Mouse (Mus musculus) ovary, postnatal 10 days (tissue): Measurements from ENCODE around the gene Tmem8b.

Experiments
- DNase-seq: peaks from one replicate; pipeline ENCODE4 v3.0.0; 2022; ENCODE audit warnings: low spot score

Gene Tmem8b

DNA sequence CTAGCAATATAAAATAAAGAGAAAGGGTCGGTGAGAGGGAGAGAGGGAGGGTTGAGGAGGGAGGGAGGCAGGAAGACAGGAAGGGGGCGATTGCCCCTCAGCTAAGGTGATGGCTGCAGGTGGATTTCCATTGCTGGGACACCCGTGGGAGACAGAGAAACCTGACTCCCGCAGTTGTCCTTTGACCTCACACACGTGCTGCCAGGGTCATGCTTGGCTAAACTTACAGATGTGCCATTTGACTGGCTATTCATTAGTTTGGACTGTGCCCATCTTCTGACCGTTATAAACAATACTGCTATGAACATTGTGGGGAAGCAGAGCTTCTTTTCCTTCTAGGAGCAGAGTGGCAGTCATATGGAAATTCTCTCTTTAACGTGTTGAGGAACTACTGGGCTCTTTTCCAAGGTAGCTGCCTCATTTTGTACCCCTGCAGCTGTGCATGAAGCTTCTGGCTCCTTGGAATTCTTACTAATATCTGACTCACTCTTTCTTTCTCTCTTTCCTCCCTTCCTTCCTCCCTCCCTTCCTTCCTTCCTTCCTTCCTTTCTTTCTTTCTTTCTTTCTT, 45.0 kb downstream of the Tmem8b start:
- DNase-seq = no peak

DNA sequence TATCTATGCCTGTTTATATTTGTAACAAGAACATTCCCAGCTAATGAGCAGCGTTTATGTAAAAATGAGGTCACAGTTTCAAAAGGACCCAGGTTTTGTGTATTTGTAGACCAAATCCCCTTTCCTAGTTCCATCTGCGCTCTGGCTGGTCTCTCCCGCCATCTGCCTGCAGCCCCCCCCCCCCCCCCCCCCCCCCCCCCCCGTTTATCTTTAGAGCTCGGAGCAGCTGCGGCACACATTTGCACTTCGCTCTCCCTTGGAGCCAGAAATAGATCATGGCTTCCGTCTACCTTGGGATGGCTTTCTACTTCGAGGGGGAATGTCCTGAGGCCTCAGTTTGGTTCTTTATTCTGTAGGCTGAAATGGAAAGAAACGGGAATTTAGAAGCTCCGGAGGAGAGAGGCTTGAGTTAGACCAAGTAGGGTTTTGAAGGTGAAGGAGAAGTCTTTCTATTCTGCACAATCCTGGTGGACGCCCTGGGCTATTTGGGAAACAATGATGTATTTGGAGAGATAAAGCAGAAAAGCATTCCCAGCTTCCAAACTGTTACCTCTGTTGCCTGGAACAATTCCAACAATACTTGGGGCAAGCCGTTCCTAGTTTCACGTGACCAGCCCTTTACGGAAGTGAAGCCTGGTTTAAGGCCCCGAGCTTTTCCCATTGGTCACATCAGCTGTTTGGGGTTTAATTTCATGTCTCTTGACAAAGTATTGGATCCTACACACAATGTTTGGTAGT, 51.9 kb downstream of the Tmem8b start:
- no peak for DNase-seq

DNA sequence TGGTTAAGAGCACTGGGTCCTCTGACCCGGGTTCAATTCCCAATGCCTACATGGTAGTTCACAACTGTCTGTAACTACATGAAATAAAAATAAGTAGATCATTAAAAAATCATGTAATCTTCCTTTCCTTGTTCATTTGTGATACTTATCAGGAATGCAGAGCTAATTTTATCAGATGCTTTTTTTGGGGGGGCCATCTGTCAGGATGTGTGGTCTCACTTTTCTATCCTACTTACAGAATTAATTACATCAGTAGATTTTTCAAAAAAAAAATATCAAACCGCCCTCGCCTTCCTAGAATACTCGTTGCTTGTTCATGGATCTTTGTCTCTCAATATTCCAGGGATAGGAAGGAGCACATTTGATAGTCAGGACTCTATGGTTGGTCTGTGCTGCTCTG, 53.4 kb downstream of the Tmem8b start:
- no peak for DNase-seq

DNA sequence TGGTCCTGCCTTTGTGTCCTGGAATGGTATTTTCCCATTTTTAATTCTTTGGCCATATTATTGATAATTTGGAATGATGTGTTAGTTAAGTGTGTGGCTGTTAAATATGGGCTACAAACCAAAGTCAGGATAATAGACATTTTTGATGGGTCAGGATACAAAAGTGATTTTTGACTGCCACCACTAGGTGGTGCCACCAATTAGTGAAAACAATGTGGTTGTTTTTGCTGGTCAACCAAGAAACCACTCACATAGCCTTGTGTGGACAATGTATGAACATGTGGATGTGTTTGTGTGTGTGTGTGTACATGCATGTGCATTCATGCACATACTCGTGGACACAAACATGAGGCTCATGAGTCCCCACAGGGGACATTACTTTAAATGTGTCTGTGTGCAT, 56.0 kb downstream of the Tmem8b start:
- DNase-seq = no peak

DNA sequence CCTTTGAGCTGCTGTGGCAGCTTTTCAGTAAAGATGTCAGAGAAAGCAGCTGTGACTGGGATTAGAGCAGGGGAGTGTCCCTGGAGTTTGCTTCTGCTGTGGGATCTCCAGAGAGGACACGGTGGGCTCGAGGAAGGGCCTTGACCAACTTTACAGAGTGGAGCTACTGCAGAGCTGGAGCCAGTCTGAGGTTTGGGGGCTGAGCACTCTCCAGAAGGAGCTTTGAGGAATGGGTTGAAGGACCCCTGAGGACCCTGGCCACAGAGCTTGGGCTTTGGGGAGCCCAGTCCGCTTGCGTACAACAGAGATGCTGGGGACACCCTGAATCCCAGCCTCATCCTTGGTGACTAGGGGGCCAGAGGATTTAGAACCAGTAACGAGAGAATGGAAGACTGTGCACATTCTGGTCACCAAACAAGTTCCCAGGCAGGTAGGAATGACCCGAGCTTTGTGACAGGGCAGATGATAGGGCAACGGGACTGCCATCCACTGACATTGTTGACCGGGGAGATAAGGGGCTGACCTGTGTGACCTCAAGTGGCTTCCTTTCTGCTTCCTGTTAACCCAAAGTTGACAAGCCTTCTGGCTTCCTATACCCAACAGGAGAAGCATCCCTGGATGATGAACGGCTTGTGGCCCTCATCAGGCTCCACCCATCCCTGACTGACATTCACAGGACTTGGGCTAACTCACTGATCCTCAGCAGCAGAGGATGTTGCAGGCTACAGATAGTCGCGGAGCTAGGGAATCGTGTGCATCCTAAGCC, 57.6 kb downstream of the Tmem8b start:
- DNase-seq = no peak

DNA sequence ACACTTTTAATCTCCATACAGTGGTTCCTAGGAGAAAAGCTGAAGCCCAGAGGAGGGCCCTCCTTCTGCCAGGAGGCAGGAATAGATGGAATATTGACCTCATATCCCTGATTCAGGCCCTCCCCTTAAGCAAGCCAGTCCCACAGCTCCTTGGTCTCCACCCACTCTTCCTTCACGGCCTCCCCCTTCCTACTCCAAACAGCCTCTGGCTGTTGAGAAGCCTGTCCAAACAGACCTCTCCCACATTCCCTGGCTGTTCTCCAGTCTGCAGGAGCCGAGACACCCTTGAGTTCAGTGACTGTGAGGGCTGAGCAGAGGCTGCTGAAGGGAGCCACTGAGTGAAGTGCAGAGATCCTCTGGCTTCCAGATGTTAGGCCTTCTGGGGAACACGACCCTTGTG, 58.2 kb downstream of the Tmem8b start, which contains the start of gene Hrct1:
Gene Hrct1, plus strand, starts transcription at position 194 of the 400 bp plus-strand sequence.
- no peak for DNase-seq

DNA sequence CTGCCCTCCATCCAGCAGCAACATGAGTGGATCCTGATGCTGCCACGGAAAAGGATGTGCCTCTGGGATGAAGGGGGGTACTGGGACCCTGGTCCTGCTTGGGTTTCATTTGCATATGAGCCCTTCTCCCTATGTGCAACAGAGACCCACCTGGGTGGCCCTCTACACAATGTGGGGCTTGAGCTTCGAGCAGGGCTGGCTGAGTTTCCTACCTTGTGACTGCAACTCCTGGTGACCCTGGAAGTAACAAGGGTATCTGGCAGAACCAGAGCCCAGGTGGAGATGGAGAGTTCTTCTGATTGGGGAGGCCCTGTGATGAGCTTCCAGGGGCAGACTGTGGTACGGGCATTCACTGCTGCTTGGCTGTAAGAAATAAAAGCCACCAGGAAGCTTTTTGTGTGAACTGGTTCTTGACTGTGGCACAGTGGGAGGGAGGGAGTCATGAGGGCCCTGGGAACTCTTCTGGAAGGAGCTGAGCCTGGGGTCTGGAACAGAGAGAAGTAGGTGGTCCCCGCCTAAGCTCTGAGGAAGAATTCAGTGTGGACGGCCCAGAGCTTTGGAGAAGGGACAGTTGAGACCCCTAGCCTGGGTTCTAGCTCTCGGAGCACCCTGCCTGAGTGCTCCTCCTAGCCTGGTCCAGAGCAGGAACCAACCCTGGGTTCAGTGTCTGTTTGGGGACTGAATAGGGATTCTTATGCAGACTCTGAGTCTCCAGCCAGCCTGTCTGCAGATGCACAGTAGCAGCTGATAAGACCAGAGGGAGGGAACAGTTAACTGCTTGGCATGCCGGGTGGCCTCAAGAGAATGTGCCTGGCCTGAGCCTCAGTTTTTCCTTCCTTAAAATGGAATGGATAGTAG, 59.2 kb downstream of the Tmem8b start:
- DNase-seq = no peak

DNA sequence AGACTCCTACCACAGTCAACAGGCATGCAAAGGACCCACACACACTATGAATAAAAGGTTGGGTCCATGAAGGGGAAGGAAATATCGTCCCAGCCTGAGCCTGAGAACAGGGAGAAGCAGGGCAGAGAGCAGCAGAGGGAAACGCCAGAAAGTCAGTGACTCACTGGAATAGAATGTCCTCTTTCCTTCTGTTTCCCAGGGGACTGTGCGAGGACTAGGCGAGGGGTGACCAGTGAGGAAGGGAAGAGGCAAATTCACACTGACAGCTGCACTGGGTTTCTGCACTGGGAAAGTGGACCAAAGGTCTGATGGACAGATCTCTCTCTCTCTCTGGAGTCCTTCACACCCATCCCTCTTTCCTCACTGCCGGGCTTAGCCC, 59.8 kb downstream of the Tmem8b start:
- no peak for DNase-seq

DNA sequence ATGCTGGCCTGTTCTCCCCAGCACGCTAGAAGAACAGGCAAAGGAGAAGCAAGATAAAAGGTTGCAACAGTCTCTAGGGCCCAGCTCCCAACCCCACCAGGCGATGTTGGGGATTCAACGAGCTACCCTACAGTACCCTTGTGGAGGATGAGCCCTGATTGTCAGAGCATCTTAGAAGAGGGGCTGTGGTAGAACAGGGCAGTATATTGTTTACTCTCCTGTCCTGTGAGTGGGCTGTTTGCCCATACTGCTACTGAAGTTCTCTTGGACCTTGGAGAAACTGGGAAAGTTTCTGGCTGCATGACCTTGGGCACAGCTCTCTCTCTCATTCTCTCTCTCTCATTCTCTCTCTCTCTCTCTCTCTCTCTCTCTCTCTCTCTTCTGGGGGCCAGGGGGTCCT, 60.4 kb downstream of the Tmem8b start:
- DNase-seq = no peak

DNA sequence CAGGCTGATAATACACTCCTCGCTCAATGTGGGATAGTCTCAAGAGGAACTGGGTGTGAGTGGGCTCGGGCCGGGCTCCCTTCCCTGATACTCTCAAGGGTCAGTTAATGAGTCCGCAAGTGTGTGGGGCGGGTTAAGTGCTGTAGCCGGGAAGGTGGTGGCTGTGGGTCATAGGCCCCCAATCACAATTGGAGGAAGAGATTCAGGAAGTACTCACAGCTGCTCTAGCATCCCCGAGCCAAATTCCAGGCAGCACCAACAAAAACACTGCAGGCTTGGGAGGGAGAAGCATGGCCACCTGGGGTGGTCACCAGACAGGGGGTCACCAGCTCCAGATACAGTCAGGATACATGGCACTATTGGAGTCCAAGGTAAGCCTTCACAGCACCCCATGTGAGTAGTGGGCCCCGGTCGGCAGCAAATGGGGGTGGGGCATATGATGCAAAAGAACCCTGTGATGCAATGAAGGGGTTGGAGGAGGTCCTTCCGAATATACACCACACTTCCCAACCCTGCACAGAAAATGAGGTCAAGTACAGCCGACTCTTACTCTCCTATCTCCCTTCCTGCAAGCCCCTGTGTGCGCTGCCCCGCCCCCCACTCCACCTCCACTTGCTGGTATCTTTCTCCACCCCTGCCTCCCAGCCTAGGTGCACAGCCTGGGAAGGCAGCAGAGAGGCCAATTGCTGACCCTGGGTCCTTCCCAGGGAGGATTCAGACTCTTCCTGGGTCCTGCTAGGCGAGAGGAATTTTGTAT, 61.2 kb downstream of the Tmem8b start, which contains the start of gene Spaar:
Gene Spaar, plus strand, starts transcription at position 241 of the 757 bp plus-strand sequence.
- no peak for DNase-seq

DNA sequence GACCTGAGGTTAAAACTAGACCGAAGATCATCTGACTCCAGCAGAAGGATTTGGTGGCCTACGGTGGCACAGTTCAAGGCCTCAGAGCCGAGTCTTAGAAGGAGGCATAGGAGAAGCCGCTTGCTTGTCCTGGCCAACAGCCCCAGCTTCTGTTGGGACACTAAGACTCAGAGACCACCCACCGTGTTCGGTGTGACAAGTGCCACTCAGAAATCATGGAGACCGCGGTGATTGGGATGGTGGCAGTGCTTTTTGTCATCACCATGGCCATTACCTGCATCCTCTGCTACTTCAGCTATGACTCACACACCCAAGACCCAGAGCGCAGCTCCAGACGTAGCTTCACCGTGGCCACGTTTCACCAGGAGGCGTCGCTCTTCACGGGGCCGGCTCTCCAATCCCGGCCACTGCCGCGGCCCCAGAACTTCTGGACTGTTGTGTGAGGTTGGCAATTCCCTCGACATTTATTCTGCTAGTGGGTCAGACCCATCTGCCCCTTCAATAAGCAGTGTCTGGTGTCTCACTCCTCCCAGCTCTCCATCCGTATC, 62.1 kb downstream of the Tmem8b start:
- no peak for DNase-seq

DNA sequence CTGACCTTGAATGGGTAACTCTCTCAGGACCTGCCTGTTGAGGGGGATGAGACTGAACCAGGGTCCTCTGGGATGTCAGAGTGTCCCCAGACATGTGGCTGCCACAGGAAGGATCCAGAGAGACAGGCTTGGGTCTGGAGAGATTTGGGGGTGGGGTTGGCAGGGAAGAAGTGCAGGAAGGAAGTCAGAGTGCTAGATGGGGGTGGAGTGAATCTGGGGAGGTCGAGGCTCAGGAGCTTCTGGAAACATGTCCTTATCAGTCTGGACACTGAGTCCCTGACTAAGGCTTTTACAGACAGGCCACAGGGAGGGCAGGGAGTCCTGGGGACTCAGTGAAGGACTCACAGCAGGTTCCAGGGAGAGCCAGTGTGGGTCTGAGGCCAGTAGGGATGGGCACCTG, 63.4 kb downstream of the Tmem8b start:
- no peak for DNase-seq

DNA sequence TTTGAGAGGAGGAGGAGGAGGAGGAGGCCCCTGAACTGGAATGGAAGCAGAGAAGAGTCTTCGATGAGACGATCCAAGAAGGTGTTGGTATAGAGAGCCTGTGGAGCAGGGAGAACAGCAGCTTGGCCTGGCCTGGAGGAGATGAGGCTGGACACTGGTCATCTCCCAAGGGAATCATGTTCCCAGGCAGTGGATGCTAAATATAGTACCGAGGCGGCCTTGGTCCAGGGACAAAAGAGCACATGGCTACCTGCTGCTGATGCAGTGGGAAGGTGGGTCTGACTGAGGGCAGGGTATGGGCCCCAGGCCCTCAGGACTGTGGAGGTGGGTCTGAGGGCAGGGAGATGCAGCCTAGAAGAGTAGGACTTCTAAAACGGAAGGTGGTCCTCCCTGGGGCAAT, 64.4 kb downstream of the Tmem8b start:
- DNase-seq = no peak

DNA sequence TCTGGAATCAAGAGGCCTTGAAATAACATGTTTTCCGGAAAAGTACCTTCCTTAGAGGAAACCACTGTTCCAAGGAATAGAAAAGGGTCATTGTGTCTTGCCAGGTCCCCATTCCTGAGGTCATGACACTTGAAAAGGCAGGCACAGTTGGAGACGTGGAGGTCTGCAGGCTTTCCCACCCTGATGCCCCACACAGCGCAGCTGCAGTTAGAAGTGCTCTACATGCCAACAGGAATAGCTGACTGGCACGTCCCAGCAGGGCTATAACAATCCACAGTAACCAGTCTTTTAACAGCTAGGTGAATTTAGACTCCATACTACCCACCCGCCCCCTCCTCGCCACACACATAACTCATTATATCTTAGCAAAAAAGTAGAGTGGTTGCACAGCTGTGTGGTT, 68.4 kb downstream of the Tmem8b start:
- no peak for DNase-seq

DNA sequence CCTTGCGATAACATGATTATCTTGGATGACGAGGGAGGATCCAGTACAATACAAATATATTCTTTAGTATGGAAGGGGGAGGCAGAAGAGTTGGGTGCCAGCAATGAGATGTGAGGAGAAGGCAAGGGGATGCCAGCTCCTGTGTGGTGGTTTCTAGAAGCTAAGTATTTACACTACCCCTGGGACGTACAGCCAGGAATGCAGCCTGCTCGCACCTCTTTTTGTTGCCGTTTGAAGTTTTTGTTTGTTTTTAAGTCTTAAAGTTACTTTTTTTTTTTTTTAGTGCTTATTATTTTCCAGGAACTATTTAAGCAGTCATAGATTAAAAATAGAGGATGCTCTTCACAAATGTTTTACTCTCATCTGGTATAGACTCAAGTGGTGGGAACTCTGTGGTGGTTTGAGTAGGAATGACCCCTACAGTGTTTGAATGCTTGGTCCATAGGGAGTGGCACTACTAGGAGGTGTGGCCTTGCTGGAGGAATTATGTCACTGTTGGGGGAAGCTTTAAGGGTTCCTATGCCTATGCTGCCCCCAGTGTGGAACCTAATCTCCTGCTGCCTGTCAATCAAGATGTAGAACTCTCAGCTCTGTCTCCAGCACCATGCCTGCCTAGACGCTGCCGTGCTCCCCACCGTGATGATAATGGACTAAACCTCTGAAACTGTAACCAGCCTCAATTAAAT, 70.4 kb downstream of the Tmem8b start:
- DNase-seq = no peak

DNA sequence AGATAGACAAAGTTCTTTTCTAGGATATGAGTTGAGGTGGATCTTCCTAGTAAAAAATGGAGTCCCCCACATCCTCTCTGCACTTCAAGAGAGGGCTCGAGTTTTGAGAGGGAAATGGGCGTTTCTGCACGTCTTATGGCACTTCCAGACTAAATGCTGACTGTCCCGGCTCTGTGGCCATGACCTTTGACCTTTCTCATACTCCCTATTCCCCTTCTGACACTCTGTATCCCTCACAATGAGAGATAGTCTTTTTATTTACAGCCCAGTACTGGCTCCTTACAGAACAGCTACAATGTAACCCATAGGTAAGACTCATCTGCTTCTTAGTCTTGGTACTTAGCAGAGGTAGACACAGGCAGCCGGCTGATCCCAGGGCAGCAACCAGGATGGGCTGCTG, 72.8 kb downstream of the Tmem8b start:
- no peak for DNase-seq
